Mouse (Mus musculus) MEL (cell line): Measurements from ENCODE around the gene Sec24d. TPM values are rescaled to one million over a fixed set of nuclear protein-coding genes. Genes with fewer than 3 reads are reported as not detected.
A peak's percentile ranks its signal among the peaks of the same experiment; 100 is the strongest.
"Not testable (repeated sequence)": the region's sequence is repeated elsewhere in the genome, so short reads cannot be mapped to it uniquely, and the experiment has no call there.

Experiments
- DNase-seq: peaks from one replicate; pipeline ENCODE4 v3.0.0; 2011; ENCODE audit warnings: low read depth, low spot score
- H3K27ac ChIP-seq: 2 replicates; pipeline ENCODE4 v1.5.1; 2012; ENCODE audit warnings: low read depth, mild to moderate bottlenecking, control low read depth, low read length, moderate library complexity; ENCODE audit not compliant: control insufficient read depth
- H3K27me3 ChIP-seq, 2 experiments: fragments of 150-350 bp in 1 of 2; sonication (generic) in 1 of 2; 2 replicates each; pipeline ENCODE4 v1.6.1; 2012; ENCODE audit warnings: low read length in 2 of 2, mild to moderate bottlenecking in 2 of 2, improper control_type of control experiment in 1 of 2, moderate library complexity in 1 of 2; ENCODE audit not compliant: insufficient read depth in 2 of 2, control insufficient read depth in 1 of 2
- H3K36me3 ChIP-seq, 2 experiments: 2 replicates each; pipeline ENCODE4 v1.6.1; 2012 to 2014; ENCODE audit warnings: low read length in 2 of 2, improper control_type of control experiment in 1 of 2, inconsistent platforms in 1 of 2, mild to moderate bottlenecking in 1 of 2; ENCODE audit not compliant: insufficient read depth in 2 of 2, control insufficient read depth in 1 of 2
- H3K4me1 ChIP-seq, 2 experiments: fragments of 150-350 bp in 1 of 2; sonication (generic) in 1 of 2; 2 replicates each; pipeline ENCODE4 v1.6.1; 2012; ENCODE audit warnings: low read length in 2 of 2, improper control_type of control experiment in 1 of 2, mild to moderate bottlenecking in 1 of 2; ENCODE audit not compliant: insufficient read depth in 2 of 2, control insufficient read depth in 1 of 2
- H3K4me3 ChIP-seq, 2 experiments: fragments of 150-350 bp in 1 of 2; sonication (generic) in 1 of 2; 2 replicates each; pipeline ENCODE4 v1.5.1; 2012; ENCODE audit warnings: low read depth in 2 of 2, low read length in 2 of 2, mild to moderate bottlenecking in 2 of 2, moderate library complexity in 2 of 2, control low read depth in 1 of 2, improper control_type of control experiment in 1 of 2; ENCODE audit not compliant: control insufficient read depth in 1 of 2, insufficient read depth in 1 of 2
- H3K79me2 ChIP-seq: 2 replicates; pipeline ENCODE4 v1.6.1; 2012; ENCODE audit warnings: mild to moderate bottlenecking, low read length, moderate library complexity; ENCODE audit not compliant: control insufficient read depth, poor library complexity, insufficient read depth
- H3K9ac ChIP-seq: 2 replicates; pipeline ENCODE4 v1.6.1; 2012; ENCODE audit warnings: low read depth, mild to moderate bottlenecking, control low read depth, low read length, moderate library complexity; ENCODE audit not compliant: control insufficient read depth, poor library complexity, severe bottlenecking
- H3K9me3 ChIP-seq: fragments of 150-350 bp; sonication (generic); replicated peaks from 2 replicates; pipeline ENCODE4 v1.6.1; 2012; ENCODE audit warnings: mild to moderate bottlenecking, low read length, improper control_type of control experiment, moderate library complexity; ENCODE audit not compliant: insufficient read depth
- CHD2 ChIP-seq: IDR thresholded peaks from 2 replicates; pipeline ENCODE4 v1.6.1; 2011; ENCODE audit warnings: low read length, improper control_type of control experiment
- ELF1 ChIP-seq: IDR thresholded peaks from 2 replicates; pipeline ENCODE4 v1.6.1; 2014; ENCODE audit warnings: low read depth, mild to moderate bottlenecking, inconsistent platforms, low read length, improper control_type of control experiment, moderate library complexity
- MAX ChIP-seq: IDR thresholded peaks from 2 replicates; pipeline ENCODE4 v1.6.1; 2011; ENCODE audit warnings: low read length, improper control_type of control experiment
- MYC ChIP-seq: IDR thresholded peaks from 2 replicates; pipeline ENCODE4 v1.6.1; 2011; ENCODE audit warnings: low read depth, mild to moderate bottlenecking, low read length, improper control_type of control experiment, moderate library complexity
- NELFE ChIP-seq: IDR thresholded peaks from 2 replicates; pipeline ENCODE4 v1.6.1; 2011; ENCODE audit warnings: low read depth, low read length, improper control_type of control experiment
- RCOR1 ChIP-seq: IDR thresholded peaks from 2 replicates; pipeline ENCODE4 v1.6.1; 2012; ENCODE audit warnings: low read depth, mild to moderate bottlenecking, inconsistent platforms, low read length, improper control_type of control experiment
- SIN3A ChIP-seq: IDR thresholded peaks from 2 replicates; pipeline ENCODE4 v1.6.1; 2012; ENCODE audit warnings: low read length, improper control_type of control experiment, inconsistent platforms
- SMC3 ChIP-seq: IDR thresholded peaks from 2 replicates; pipeline ENCODE4 v1.6.1; 2011; ENCODE audit warnings: low read depth, low read length, improper control_type of control experiment
- TCF12 ChIP-seq: IDR thresholded peaks from 2 replicates; pipeline ENCODE4 v1.6.1; 2014; ENCODE audit warnings: low read depth, mild to moderate bottlenecking, inconsistent platforms, low read length, improper control_type of control experiment, moderate library complexity
- USF1 ChIP-seq: IDR thresholded peaks from 2 replicates; pipeline ENCODE4 v1.6.1; 2014; ENCODE audit warnings: low read depth, mild to moderate bottlenecking, inconsistent platforms, low read length, improper control_type of control experiment, moderate library complexity
- ZKSCAN1 ChIP-seq: IDR thresholded peaks from 2 replicates; pipeline ENCODE4 v1.6.1; 2012; ENCODE audit warnings: low read depth, mild to moderate bottlenecking, inconsistent platforms, low read length, improper control_type of control experiment, moderate library complexity
- polyA plus RNA-seq, 2 experiments: library from polyadenylated mRNA; stranded (reverse) in 1 of 2; unstranded in 1 of 2; fragments of >175 nt in 1 of 2; fragments of >200 nt in 1 of 2; gene quantifications; 2 replicates each; pipeline versions ENCODE4 v1.2.1 to v1.2.4; 2012; ENCODE audit warnings: low replicate concordance in 2 of 2, low read depth in 1 of 2; ENCODE audit not compliant: insufficient read length in 2 of 2, insufficient read depth in 1 of 2, missing spikeins in 1 of 2
- total RNA-seq: library from RNA; depleted of rRNA; stranded (reverse); fragments of 300-350 nt; gene quantifications from 2 replicates; pipeline ENCODE4 v1.2.3, GENCODE M21; 2012

Gene Sec24d
- total and polyA plus RNA-seq, 3 experiments = 10.3 to 23.9 TPM; not detected in 1

- Histone ChIP-seq H3K36me3 (peaks cover 0 to 3% of the 10 kb centered on the region in 2 experiments; a peak in 1 of 4 replicates), H3K79me2 (no peaks in the 10 kb centered on the region), H3K27ac (no peak overlapping the region), H3K9me3 (no peaks in the 10 kb centered on the region), H3K27me3 (no peaks in the 10 kb centered on the region), H3K9ac (no peak overlapping the region), H3K4me3 (no peak overlapping the region), H3K4me1 (peaks cover 0 to 3% of the 10 kb centered on the region in 2 experiments; a peak in 1 of 4 replicates)
- DNase-seq = no peak
- TF ChIP-seq NELFE (no peak), SMC3 (no peak), USF1 (peak; percentile 23; the same call in 1 of the 2 replicates), ELF1 (no peak), RCOR1 (no peak), SIN3A (no peak), MAX (no peak), TCF12 (no peak)
These were observed 89.2 kb downstream of the Sec24d start for GRCm38 (mm10) chr3:123356377-123356991.

DNA sequence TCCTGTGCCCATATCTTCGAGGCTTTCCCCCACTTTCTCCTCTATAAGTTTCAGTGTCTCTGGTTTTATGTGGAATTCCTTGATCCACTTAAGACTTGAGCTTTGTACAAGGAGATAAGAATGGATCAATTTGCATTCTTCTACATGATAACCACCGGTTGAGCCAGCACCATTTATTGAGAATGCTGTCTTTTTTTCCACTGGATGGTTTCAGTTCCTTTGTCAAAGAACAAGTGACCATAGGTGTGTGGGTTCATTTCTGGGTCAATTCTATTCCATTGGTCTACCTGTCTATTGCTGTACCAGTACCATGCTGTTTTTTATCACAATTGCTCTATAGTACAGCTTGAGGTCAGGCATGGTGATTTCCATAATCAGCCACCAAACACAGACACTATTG lies 99.6 kb downstream of the Sec24d start:
- DNase-seq, H3K4me3 ChIP-seq, H3K9me3 ChIP-seq, H3K9ac ChIP-seq, H3K36me3 ChIP-seq, H3K4me1 ChIP-seq, H3K79me2 ChIP-seq, H3K27me3 ChIP-seq, H3K27ac ChIP-seq: not testable (repeated sequence)

DNA sequence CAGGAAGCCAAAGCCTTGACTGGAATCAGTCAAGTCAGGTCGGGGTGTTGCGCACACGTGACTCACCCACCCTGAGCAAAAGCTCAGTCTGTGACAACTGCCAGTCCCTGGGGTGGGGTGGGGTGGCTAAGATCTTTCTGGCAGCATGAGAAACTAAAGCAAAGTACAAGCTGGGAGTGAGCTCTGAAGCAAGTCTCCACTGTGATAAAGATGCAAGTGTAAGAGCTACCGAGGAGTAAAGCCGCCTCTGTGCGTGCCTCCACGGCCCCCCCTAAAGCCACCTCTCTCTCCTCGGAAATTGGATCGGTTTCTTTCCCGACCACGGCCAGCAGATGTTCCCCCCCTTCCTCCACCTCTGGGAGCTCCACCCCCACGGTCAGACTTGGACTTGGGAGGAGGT lies 101.9 kb downstream of the Sec24d start:
- H3K9me3 ChIP-seq = no peaks in the 10 kb centered on the region

More for the DNA sequence above, 101.9 kb downstream of the Sec24d start:
- Histone ChIP-seq H3K36me3 (peaks cover 3 to 9% of the 10 kb centered on the region in 2 experiments), H3K27me3 (no peaks in the 10 kb centered on the region), H3K4me1 (peaks cover 0 to 9% of the 10 kb centered on the region in 2 experiments; a peak in 2 of 4 replicates)
- DNase-seq = no peak
- TF ChIP-seq ZKSCAN1 = no peak
- TF ChIP-seq MYC = no peak
- TF ChIP-seq USF1 = no peak
- no peak for TF ChIP-seq CHD2
- no peak for TF ChIP-seq TCF12
- TF ChIP-seq, all 39 proteins: peak for 0
- H3K27ac ChIP-seq = no peak overlapping the region
- H3K79me2 ChIP-seq = no peaks in the 10 kb centered on the region
- H3K9ac ChIP-seq = no peak overlapping the region
- H3K4me3 ChIP-seq = no peak overlapping the region
